Mouse (Mus musculus): ENCODE data around the gene Sipa1.

GRCm38 (mm10) chr19:5695849-5696462, 32.4 kb upstream of the Sipa1 start:
- TF ChIP-seq POLR2A (IDR thresholded peaks at IDR 0.05; ENCODE audit: low read depth, low read length), result no peak
- no peak for TF ChIP-seq CTCF (IDR thresholded peaks at IDR 0.05; ENCODE audit: extremely low read depth, insufficient read depth, insufficient read length, insufficient replicate concordance)
